Mouse (Mus musculus): ENCODE results near the gene Fbxo28. TPM values are rescaled to one million over a fixed set of nuclear protein-coding genes. Genes with fewer than 3 reads are reported as not detected.
"Not testable (repeated sequence)": the region's sequence is repeated elsewhere in the genome, so short reads cannot be mapped to it uniquely, and the experiment has no call there.

Gene Fbxo28
- total RNA-seq, 2 experiments from 2014 or later = 48.5 to 51.2 TPM

- DNase-seq = no peak
These were observed 1.1 kb downstream of the Fbxo28 start for GRCm38 (mm10) chr1:182340281-182340680.

- no peak for DNase-seq
These were observed 2.4 kb downstream of the Fbxo28 start for GRCm38 (mm10) chr1:182338961-182339565.

DNA sequence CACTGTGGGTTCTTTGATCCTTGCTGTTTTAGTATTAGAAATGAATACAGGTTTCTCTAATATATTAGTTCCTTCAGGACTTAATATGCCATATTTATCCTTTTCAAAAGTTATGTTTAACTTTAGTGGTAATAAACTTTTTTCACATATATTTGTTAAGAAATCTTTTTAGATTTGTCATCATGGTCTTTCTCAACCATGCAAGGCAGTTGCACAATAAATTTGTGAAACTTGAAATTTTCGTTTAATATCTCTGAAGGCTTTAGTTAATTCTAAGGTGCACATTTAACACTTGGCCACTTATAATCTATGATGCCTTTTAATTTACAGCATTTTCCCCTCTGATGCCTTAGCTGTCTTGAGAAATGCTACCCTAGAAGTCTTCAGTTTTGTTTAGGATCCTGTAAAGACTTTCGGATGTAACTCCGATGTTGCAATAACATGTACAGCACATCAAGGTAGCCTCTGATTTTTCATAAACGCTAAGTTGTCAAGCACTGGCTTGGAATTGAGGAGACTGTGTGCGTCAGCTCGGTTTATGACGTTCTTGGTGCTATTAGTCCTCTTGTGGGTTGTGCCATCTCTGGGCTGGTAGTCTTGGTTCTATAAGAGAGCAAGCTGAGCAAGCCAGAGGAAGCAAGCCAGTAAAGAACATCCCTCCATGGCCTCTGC is 7.5 kb downstream of the Fbxo28 start:
- DNase-seq = no peak

DNA sequence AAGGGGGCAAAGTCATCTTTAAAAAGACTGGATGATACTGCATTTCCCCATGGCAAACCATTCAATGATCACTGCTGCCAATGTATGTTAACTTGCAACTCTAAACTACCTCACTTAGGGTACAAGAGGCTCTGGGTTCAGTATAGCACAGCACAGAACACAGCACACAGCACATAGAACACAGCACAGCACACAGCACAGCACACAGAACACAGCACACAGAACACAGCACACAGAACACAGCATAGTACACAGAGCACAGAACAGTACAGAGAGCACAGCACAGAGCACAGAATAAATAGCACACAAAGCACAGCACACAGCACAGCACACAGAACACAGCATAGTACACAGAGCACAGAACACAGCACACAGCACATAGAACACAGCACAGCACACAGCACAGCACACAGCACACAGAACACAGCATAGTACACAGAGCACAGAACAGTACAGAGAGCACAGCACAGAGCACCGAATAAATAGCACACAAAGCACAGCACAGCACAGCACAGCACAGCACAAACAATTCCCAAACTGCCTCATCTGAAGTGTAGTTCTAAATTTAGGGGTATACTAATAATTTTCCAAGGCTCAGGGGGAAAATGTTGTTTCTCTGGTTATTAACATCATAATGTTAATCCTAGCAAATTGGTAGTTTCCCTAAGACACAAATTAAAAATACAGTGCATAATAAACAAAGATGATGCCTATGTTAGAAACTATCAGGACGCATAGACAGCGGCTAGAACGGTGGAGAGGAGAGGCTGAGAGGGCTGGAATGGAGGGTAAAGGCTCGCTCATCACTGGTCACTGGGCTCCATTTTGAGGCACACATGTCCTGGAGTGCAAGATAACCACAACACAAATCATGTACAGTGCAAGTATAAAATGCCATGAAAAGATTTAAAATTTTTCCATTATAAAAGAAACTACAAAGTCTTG is 9.1 kb downstream of the Fbxo28 start:
- DNase-seq = no peak

DNA sequence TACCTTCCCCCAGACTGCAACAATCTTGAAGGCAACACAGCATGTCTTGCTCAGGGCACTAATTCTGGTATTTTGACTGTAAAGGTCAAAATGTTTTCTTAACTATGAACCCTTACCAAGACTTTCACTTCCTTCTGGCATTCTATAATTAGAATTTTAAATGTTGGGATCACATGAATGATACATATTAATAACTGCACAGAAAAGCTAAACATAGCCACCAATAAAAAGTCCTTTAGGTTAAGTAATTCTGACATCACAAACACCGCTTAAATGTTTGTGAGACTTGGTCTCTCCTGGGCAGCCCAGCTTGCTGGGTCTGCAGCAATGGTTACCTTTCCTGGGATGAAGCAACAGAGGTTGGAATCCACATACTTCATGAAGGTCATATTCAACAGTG is 15.5 kb downstream of the Fbxo28 start:
- DNase-seq = no peak

DNA sequence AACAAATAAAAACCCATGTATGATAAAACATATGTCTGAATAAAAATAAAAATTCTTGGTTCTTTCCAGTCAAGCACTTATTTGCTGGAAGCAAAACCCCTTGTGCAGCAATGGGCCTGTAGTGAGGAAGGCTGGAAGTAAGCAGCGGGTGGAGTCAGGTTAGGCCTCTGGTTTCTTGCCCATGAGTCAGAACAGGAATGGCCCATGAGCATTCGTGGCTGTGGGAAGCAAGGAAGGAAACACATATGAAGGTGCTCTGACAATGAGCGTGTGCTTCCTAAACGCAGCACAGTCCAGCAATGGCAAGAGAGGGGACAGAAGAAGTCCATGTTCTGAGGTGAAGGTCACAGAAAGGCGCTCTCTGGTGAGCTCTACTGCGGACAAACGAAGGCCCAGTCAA is 16.9 kb downstream of the Fbxo28 start:
- DNase-seq = no peak

- DNase-seq = no peak
These were observed 18.3 kb downstream of the Fbxo28 start for GRCm38 (mm10) chr1:182323139-182323538.

GRCm38 (mm10) chr1:182314201-182314600 is 27.2 kb downstream of the Fbxo28 start:
- no peak for DNase-seq

DNA sequence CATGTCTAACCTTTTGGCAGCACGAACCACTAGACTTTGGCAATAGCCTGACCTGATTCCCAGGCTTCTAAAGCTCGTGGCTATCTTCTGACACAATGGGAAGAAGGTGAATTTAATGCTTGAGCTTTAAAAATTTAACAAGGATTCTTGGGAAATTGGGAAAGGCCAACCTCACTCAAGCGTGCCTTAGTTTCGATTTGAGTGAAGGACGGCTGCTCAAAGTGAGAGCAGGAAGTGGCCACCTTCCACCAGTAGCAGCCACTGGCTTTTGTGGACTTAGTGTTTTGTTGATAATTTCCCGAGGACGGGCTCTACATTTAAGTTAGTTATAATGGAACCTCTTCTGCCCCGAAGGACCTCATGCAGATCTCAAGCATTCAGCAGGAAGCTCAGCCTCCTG is 28.2 kb downstream of the Fbxo28 start:
- DNase-seq = no peak

- no peak for DNase-seq
These were observed 30.1 kb downstream of the Fbxo28 start for GRCm38 (mm10) chr1:182311376-182311775.

DNA sequence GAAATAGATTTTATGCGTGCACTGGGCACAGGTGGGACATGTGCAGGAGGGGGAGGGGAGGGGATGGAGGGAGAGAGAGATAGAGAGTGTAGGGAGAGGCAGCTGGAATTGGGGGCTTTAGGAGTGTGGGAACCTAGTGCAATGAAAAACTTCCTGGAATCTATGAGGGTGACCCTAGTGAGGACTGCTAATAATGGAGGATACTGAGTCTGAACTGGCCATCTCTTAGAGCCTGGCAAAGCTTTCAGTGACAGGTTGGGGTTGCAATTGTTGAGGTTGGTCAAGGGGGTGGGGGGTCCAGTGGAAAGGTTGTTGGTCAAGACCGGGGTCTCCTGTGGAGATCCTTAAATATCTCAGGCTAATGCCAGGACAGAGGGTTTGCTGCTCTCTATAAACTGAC is 31.1 kb downstream of the Fbxo28 start:
- DNase-seq = no peak

DNA sequence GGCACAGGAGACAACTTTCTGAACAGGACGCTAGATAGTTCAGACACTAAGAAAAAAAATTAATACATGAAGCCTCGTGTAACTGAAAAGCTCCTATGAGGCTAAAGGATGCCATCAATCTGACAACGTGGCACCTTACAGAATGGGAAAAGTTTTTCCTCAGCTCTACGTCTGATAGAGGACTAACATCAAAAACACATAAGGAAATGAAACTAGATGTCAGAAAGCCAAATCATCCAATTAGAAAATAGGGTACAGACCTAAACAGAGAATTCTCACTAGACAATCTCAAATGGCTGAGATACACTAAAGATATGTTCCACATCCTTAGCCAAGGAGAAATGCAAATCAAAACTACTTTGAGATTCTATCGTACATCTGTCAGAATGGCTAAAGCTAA is 32.0 kb downstream of the Fbxo28 start:
- no peak for DNase-seq

DNA sequence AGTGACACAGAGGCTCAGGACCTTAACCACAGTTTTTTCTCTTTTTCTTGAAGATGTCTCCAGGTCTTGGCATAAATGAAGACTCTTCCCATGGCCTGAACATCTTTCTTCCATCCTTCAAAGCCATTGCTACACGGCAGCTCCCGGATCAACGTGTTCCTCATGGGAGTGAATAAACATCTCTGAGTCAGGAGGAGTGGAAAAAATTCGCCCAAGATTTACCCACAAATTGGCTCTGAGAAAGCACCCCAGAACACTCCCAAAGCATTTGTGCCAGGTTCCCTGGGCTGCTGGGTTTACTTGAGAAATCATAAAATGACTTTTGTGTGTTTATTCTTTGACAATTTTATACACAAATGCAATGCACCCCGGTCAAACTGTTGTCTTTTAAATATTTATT is 38.5 kb downstream of the Fbxo28 start:
- no peak for DNase-seq

- no peak for DNase-seq
These were observed 39.1 kb downstream of the Fbxo28 start for GRCm38 (mm10) chr1:182302176-182302870.

DNA sequence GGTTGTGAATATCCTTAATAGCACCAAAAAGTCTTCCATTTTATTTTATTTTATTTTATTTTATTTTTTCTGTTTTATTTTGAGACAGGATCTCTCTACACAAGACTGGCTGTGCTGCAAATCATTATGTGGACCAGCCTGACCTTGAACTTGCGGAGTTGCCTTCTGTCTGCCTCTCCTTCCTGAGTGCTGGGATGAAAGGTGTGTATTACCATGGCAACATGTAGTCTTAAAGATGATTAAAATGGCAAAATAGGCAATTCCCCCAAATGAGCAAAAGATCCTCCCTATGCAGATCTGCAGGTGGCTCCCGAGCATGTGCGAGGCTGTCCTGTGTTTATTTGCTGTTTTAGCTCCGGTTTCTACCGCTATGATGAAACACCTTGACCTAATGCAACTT is 43.6 kb downstream of the Fbxo28 start:
- DNase-seq = no peak

- no peak for DNase-seq
These were observed 44.2 kb downstream of the Fbxo28 start for GRCm38 (mm10) chr1:182297246-182297645.

DNA sequence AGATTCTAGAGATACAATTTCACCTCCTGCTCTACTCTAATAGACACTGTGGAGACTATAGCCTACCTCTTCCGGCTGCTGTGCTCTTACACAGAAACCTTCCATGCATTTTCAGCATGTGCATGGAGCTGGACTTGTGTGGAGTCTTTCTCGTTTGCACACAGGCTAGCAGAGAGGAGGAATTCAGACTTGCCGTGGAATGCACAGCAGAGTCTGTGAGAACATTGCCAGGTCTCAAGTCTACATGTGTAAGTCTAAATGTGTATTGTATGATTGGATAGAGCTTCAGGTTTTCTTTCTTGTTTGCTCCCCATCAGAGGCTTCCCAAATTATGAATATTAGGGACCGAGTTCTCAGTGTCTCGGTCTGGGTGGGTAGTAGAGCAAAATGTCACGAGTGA is 44.6 kb downstream of the Fbxo28 start:
- no peak for DNase-seq

- no peak for DNase-seq
These were observed 45.3 kb downstream of the Fbxo28 start for GRCm38 (mm10) chr1:182296141-182296540.

DNA sequence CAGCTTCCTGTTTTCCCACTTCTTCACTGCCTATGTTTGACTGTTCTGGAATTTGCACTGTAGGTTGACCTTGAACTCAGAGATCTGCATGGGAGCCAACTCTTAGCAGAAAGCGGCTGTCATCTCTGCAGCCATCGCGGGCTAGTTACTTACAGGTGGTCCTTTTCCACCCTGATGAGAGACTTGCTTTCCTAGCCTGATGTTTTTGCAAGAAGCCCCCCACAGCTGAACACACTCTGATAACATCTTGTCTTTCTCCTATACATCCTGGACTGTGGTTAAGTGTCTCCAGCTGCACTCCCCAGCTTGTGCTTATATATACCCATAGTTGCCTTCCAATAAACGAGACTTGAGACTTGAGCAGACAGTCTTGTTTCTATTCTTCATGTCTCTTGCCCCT is 49.1 kb downstream of the Fbxo28 start:
- no peak for DNase-seq

DNA sequence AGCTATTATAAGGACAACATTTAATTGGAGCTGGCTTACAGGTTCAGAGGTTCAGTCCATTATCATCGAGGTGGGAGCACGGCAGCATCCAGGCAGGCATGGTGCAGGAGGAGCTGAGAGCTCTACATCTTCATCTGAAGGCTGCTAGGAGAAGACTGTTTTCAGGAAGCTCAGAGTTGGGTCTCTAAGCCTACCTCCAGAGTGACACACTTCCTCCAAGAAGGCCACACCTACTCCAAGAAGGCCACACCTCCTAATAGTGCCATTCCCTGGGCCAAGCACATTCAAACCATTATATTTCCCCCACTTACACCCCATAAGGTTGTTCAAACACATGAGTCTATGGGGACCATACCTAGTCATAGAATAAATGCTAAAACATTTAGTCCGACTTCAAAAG is 50.7 kb downstream of the Fbxo28 start:
- DNase-seq = not testable (repeated sequence)

DNA sequence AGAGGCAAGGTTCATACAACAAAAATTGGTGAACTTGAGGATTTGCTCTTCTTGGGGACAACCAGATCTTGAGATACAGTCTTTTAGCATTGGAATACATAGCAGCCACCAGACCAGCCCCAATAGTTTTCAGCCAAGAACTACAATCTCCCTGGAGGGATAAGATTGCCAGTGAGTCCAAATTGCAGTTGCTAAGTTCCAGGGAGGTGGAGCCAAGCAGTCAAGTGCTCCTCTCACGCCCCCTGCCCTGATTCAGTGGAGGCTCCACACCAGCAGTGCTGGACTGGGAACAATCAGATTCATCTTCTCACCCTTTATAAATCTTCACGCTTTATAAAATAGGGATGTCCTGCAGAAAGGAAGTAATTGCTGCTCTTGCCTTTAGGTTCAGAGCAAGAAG is 51.6 kb downstream of the Fbxo28 start:
- no peak for DNase-seq

DNA sequence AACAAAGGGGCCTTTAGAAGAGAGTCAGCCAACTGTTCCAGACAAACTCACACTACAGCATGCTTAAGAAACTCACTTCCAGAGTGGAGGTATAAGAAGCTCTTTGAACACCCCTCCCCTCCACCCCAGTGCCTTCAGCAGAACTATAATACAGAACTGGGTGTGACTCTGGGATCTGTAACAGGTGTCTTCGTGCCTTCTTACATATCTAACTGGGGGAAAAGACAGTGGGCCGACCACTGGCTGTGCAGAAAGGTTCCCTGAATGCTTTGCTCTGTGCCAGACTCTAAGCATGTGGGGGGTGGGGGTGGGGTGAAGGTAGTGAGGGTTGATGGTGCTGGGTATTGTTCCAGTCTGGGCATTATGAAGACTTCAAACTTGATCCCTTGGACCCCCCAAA is 52.8 kb downstream of the Fbxo28 start:
- no peak for DNase-seq

DNA sequence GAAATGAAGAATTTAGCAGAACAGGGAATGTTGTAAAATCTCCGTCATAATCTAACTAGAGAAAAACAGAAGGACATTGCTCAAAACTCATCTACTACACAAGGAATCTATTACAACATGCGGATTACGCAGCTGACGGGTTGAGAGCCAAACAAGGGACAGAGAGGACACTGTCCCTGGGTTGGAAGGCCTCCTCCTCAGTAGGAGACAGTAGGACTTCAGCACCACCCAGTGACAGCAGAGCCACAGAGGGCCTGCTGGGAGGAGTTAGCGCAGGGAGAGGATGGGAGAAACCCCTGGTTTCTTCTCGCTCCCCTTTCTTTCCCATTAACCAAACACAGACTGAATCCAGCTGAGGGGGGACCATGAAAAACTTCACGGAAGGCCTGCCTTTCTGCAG is 53.6 kb downstream of the Fbxo28 start:
- no peak for DNase-seq

Data from layer of hippocampus, postnatal 36 days (tissue).